In the genomic region with DNA sequence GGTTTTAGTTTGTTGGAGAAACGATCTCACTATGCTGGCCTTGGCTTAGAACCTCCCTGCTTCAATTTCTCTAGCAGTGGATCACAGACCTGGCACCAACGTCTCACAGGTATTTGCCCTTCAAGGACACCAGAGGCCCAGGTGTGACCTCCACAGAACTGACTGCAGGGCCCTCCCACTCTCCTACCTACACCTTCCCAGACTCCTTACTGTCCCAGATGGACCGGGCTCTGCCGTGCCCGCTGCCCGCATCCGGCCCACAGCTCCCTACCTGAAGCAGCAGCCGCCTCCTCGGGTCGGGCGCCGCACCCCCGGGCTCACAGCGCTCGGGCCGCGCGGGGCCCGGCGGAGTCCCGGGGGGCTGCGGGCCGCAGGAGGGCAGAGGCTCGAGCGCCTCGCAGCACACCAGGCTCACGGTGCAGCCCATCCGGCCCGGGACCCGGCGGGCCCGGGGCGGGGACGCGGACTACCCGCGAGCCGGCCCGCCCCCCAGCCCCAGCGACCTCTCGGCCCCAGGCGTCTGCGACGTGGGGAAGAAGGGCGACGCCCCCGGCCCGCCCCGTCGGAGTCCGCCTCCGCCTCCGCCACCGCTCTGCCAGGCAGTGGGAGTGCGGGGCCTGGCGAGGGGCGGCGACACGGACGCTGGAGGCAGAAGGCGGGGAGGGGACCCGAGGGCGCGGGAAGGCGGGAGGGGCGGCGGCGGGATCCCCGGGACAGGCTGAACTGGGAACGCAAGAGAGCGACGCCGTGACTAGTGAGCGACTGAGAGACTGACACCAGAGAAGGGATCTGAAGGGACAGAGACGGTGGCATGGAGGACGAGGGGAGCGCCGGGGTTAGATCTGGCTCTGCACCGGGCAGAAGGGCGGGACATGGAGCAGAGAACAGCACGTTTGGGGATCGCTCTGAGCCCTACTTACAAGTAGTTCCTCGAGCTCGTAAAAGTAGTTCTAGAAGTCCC, we compare ENCODE assay signal across 8 mouse cellular contexts. TPM values are rescaled to one million over a fixed set of nuclear protein-coding genes. Genes with fewer than 3 reads are reported as not detected.
DNase-seq lines count a peak whose midpoint lies in the region; ATAC-seq and TF ChIP-seq lines count a peak whose summit lies in the region.

A gene (minus strand): TSS at position 429 of the 961 bp plus-strand sequence.

- H3K27ac ChIP-seq in ES-E14 (ENCODE audit: insufficient read depth, low read depth, low read length, poor library complexity, severe bottlenecking) = no peak within 1 kb of the TSS
- no peak within 1 kb of the TSS for H3K27ac ChIP-seq in hindbrain, embryonic 16.5 days (ENCODE audit: low read depth, low read length)
- H3K27ac ChIP-seq in stomach, embryonic 14.5 days (ENCODE audit: low read length) = no peak within 1 kb of the TSS

- DNase-seq in ES-E14 (ENCODE audit: low read depth, low spot score) = no peak
- DNase-seq in adrenal gland, postnatal 36 days = peak; percentile 77 to 83
- DNase-seq in gastrocnemius, postnatal 10 days = peak; percentile 44
- DNase-seq in left cerebral cortex, postnatal 36 days (ENCODE audit: low spot score in 2 of 2) = no peak
- DNase-seq in right cerebral cortex, adult 2 months (ENCODE audit: low spot score in 2 of 2) = no peak

- peaks cover 10% of the 10 kb centered on the region for H3K27me3 ChIP-seq in hindbrain, embryonic 16.5 days (replicated peaks; ENCODE audit: control insufficient read depth, insufficient read depth, low read length)
- no peaks in the 10 kb centered on the region for H3K27me3 ChIP-seq in stomach, embryonic 14.5 days (ENCODE audit: control insufficient read depth, insufficient read depth, low read length)

- H3K4me1 ChIP-seq in ES-E14 (ENCODE audit: control insufficient read depth in 2 of 2, insufficient read depth in 2 of 2, low read length in 2 of 2, poor library complexity in 1 of 2) = peaks cover 0 to 2% of the 10 kb centered on the region in 2 experiments; a peak in 1 of 4 replicates
- H3K4me1 ChIP-seq in hindbrain, embryonic 16.5 days (ENCODE audit: control insufficient read depth, insufficient read depth, low read depth, low read length) = peaks cover 23% of the 10 kb centered on the region
- 0 out of 2 replicates have a peak, but pooled peaks cover 3% of the 10 kb centered on the region for H3K4me1 ChIP-seq in stomach, embryonic 14.5 days (ENCODE audit: control insufficient read depth, insufficient read depth, low read length)

- H3K9me3 ChIP-seq in ES-E14 (ENCODE audit: control insufficient read depth, insufficient read depth, low read depth, low read length) = no peaks in the 10 kb centered on the region
- no peaks in the 10 kb centered on the region for H3K9me3 ChIP-seq in hindbrain, embryonic 16.5 days (ENCODE audit: control insufficient read depth, low read length)
- H3K9me3 ChIP-seq in stomach, embryonic 14.5 days (ENCODE audit: control insufficient read depth, low read depth, low read length) = no peaks in the 10 kb centered on the region

- intact Hi-C loops in left cerebral cortex, postnatal 36 days (cut with DNase I) = loop anchor here (5.0 kb wide), 1 partner anchor 42 kb away; no protein-coding TSS in a partner anchor

- peak within 1 kb of the TSS; percentile 62 for H3K9ac ChIP-seq in ES-E14 (ENCODE audit: insufficient read depth, low read depth, low read length, poor library complexity, severe bottlenecking)
- peak within 1 kb of the TSS; percentile 69 for H3K9ac ChIP-seq in hindbrain, embryonic 16.5 days (ENCODE audit: low read depth, low read length)
- H3K9ac ChIP-seq in stomach, embryonic 14.5 days (replicated peaks; ENCODE audit: low read depth, low read length) = peak within 1 kb of the TSS; percentile 61

- in situ Hi-C loops in ES-E14 (cut with MboI; ENCODE audit: low sequenced_read_pairs in 2 of 2, unreplicated experiment in 2 of 2) = no loop called here

- H3K4me2 ChIP-seq in hindbrain, embryonic 16.5 days (ENCODE audit: low read length) = peak within 1 kb of the TSS; percentile 90
- H3K4me2 ChIP-seq in stomach, embryonic 14.5 days (replicated peaks; ENCODE audit: low read depth, low read length) = peak within 1 kb of the TSS; percentile 87

- under 1% methylated on average over 74 of the region's 84 CpGs for WGBS in hindbrain, embryonic 16.5 days
- WGBS in stomach, embryonic 14.5 days = 1% methylated on average over 81 of the region's 84 CpGs

- peak; percentile 67 for ATAC-seq in hindbrain, embryonic 16.5 days
- ATAC-seq in megakaryocyte progenitor cell, adult 5-6 weeks (replicated peaks; ENCODE audit: poor library complexity) = peak; percentile 45
- ATAC-seq in stomach, embryonic 14.5 days (ENCODE audit: insufficient number of reproducible peaks, insufficient read depth, low FRiP score, low read depth) = peak; percentile 57; the same call in 1 of the 2 replicates

- no peaks in the 10 kb centered on the region for H3K36me3 ChIP-seq in ES-E14 (ENCODE audit: control insufficient read depth, insufficient read depth, low read length, poor library complexity, severe bottlenecking)
- no peaks in the 10 kb centered on the region for H3K36me3 ChIP-seq in hindbrain, embryonic 16.5 days (ENCODE audit: control insufficient read depth, insufficient read depth, low read length)
- no peaks in the 10 kb centered on the region for H3K36me3 ChIP-seq in stomach, embryonic 14.5 days (ENCODE audit: control insufficient read depth, insufficient read depth, low read length)

- H3K4me3 ChIP-seq in ES-E14 (ENCODE audit: insufficient read depth in 1 of 2, low read depth in 1 of 2, low read length in 2 of 2, poor library complexity in 1 of 2, severe bottlenecking in 1 of 2) = peak within 1 kb of the TSS; percentile 61 to 69
- peak within 1 kb of the TSS; percentile 52 for H3K4me3 ChIP-seq in hindbrain, embryonic 16.5 days (ENCODE audit: low read length)
- H3K4me3 ChIP-seq in stomach, embryonic 14.5 days (ENCODE audit: low read depth, low read length) = peak within 1 kb of the TSS; percentile 51

TF ChIP-seq in ES-E14, 5 proteins besides CTCF, POLR2A, EP300 and RAD21:
- TF ChIP-seq HCFC1 (IDR thresholded peaks at IDR 0.05; ENCODE audit: borderline replicate concordance, insufficient read depth, low read length) (no peak), ZNF384 (IDR thresholded peaks at IDR 0.05; ENCODE audit: low read depth, low read length) (no peak), MAFK (IDR thresholded peaks at IDR 0.05; ENCODE audit: insufficient read depth, low read depth, low read length) (no peak), CHD2 (IDR thresholded peaks at IDR 0.05; ENCODE audit: low read depth, low read length) (no peak), ZC3H11A (IDR thresholded peaks at IDR 0.05; ENCODE audit: borderline replicate concordance, low read depth, low read length) (no peak)
TF ChIP-seq in ES-E14: peak in this region for 0.

RNA-seq across cellular contexts. Expression of the gene that starts here (rescaled TPM):
- 9.5 and 10.0 TPM in 2 replicates for total RNA-seq in ES-E14 (2012; rRNA removed)
- total RNA-seq in adrenal gland, postnatal 36 days (2021) = 100 to 1,000 TPM; 404 to 411 TPM
- 100 to 1,000 TPM; 193 to 196 TPM for total RNA-seq in gastrocnemius, postnatal 10 days (2021)
- polyA plus RNA-seq in hindbrain, embryonic 16.5 days (2015; fragmentation: Nextera tagmentation; extraction: Ambion mirVana) = 13.5 and 13.7 TPM in 2 replicates
- 10 to 100 TPM; 36.1 to 50.9 TPM for total RNA-seq in left cerebral cortex, postnatal 36 days (2021)
- 12.4 and 15.4 TPM in 2 replicates for total RNA-seq in megakaryocyte progenitor cell, adult 5-6 weeks (2015)
- total RNA-seq in megakaryocyte progenitor cell, adult 5-6 weeks (2017) = 3.1 and 9.7 TPM in 2 replicates
- 35.3 and 37.9 TPM in 2 replicates for polyA plus RNA-seq in stomach, embryonic 14.5 days (2014; fragmentation: Nextera tagmentation; extraction: Ambion mirVana)

Comparison
In these comparisons a context has a peak if more than half of its experiments do, and no peak if none do; other contexts are left out.
1. DNase-seq: peak in adrenal gland, postnatal 36 days (2 of 2) and gastrocnemius, postnatal 10 days (single experiment); none in ES-E14 (single experiment), left cerebral cortex, postnatal 36 days (0 of 2) and right cerebral cortex, adult 2 months (0 of 2).
2. Peak in every context shown above with its lines, with median percentiles within 50 percentile points of each other: H3K4me3 ChIP-seq, H3K9ac ChIP-seq and ATAC-seq.